Mouse (Mus musculus): ENCODE results near the gene E2f6. TPM values are rescaled to one million over a fixed set of nuclear protein-coding genes. Genes with fewer than 3 reads are reported as not detected.

E2f6 gene
- polyA plus RNA-seq, 1 experiment from 2014 or later, result 77.4 TPM

DNA sequence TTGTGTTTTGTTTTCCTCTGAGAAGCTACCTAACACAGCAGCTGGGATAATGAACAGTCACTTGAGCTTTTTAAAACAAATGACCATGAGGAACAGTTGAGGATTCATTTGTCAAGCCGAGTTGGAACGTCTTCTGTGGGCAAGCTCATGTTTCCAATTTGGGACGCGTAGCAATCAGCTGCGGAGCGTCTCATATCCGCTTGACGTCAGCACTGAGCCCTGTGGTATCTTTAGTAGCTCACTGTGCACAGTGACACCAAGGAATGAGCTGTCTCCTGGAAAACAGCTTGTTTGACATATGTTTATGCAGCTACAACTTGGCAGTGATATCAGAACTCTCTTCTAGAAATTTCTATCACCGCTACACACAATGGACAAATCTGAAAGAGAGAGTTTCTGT, 25.4 kb downstream of the E2f6 start:
- no peaks in the 10 kb centered on the region for H3K36me3 ChIP-seq (replicated peaks)
- H3K27ac ChIP-seq, result no peak overlapping the region
- no peak overlapping the region for H3K4me3 ChIP-seq (replicated peaks)
- H3K4me2 ChIP-seq, result no peak overlapping the region
- H3K9me3 ChIP-seq, result 0 out of 2 replicates have a peak, but pooled peaks cover 5% of the 10 kb centered on the region
- WGBS, result 75% methylated on average over 9 of the region's 9 CpGs
- H3K4me1 ChIP-seq, result no peaks in the 10 kb centered on the region
- ATAC-seq (ENCODE audit: low FRiP score), result no peak
- H3K9ac ChIP-seq, result no peak overlapping the region
- no peaks in the 10 kb centered on the region for H3K27me3 ChIP-seq

- no peaks in the 10 kb centered on the region for H3K27me3 ChIP-seq
- no peak overlapping the region for H3K4me3 ChIP-seq (replicated peaks)
- H3K9me3 ChIP-seq, result 0 out of 2 replicates have a peak, but pooled peaks cover 5% of the 10 kb centered on the region
- no peak overlapping the region for H3K4me2 ChIP-seq
- ATAC-seq (ENCODE audit: low FRiP score), result no peak
- no peaks in the 10 kb centered on the region for H3K36me3 ChIP-seq (replicated peaks)
- no peak overlapping the region for H3K27ac ChIP-seq
- 95% methylated on average over 4 of the region's 4 CpGs for WGBS
- H3K4me1 ChIP-seq, result no peaks in the 10 kb centered on the region
- H3K9ac ChIP-seq, result no peak overlapping the region
Observed at GRCm38 (mm10) chr12:16837766-16838165, 27.0 kb downstream of the E2f6 start.

GRCm38 (mm10) chr12:16840842-16841782, 30.3 kb downstream of the E2f6 start:
- Histone ChIP-seq H3K9ac (no peak overlapping the region), H3K27me3 (no peaks in the 10 kb centered on the region), H3K9me3 (0 out of 2 replicates have a peak, but pooled peaks cover 5% of the 10 kb centered on the region), H3K36me3 (replicated peaks) (no peaks in the 10 kb centered on the region), H3K27ac (no peak overlapping the region), H3K4me1 (peaks cover 3% of the 10 kb centered on the region; the same call in 1 of the 2 replicates), H3K4me3 (replicated peaks) (no peak overlapping the region), H3K4me2 (no peak overlapping the region)
- ATAC-seq (ENCODE audit: low FRiP score), result no peak
- WGBS, result 85% methylated on average over 8 of the region's 8 CpGs

DNA sequence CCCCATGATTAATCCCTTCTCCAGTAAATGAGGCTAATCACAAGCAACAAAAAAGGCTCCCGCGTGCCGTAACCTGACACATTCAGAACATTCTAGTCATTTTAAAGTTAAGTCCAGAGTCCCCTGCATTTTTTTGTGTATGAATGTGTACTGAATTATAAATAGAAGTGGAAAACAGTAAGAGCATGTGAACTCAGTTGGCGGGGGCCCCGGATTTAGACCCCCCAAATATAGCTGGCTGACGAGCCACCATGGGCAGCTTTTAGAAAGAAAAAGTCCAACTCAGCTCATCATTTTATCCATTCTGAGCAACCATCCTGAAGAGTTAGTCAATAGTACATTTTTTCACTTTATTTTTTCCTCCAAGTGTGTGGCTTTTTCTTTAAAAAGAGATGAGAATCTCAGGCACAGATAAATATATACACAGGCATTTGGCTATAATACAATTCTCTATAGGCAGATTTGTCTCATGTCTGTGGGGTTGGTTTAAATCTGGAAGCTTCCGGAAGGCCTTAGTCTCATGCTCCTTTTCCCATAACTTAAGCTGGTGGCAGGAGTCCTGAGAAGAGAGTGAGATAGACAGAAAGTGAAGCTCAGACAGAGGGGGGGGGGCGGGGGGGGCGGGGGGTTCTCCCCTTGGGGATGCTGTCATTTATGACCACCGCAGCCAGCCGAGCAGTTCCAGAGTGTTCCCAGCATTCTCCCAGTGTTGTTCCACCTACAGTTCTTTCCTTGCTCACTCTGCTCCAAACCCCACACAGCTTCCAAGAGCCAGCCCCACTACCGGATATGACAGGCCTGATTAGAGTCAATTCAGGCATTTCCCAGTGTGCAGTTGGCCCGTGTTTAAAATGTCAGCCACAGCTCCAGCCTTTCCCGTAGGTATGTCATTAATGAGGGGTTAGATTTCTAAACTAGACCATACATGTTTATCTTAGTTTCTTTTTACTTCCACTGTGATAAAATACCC, 34.1 kb downstream of the E2f6 start:
- Histone ChIP-seq H3K27ac (no peak overlapping the region), H3K4me1 (peaks cover 3% of the 10 kb centered on the region; the same call in 1 of the 2 replicates), H3K27me3 (no peaks in the 10 kb centered on the region), H3K4me2 (no peak overlapping the region), H3K9me3 (no peaks in the 10 kb centered on the region), H3K9ac (no peak overlapping the region), H3K36me3 (replicated peaks) (no peaks in the 10 kb centered on the region), H3K4me3 (replicated peaks) (no peak overlapping the region)
- WGBS, result 64% methylated on average over 14 of the region's 14 CpGs
- no peak for ATAC-seq (ENCODE audit: low FRiP score)

DNA sequence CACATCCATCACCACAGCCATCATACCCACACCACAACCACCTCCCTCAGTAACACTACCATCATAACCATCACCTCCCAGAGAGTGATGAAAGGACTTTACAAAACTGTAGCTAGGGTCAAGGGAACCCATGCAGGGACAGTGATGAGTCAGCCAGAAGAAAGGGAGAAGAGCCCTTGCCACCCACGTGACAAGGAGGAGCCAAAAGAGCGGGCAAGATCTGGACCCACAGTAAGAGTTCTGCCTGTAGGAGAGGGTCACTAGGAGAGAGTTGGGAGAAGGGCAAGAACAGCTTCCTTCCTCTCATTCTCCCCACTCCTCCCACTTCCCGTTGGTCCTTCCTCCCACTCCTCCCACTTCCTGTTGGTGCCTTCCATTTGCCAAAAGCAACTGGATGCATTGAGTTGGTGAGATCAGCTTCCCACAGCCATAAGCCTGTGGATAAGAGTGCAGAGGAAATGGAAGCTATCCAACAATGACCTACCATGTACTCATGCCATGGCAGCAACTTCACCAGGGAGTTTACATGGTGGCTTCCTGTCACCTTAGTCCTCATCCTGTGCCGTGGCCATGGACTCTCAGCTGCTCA, 36.5 kb downstream of the E2f6 start:
- H3K4me2 ChIP-seq, result no peak overlapping the region
- H3K27me3 ChIP-seq, result no peaks in the 10 kb centered on the region
- H3K36me3 ChIP-seq (replicated peaks), result no peaks in the 10 kb centered on the region
- ATAC-seq (ENCODE audit: low FRiP score), result no peak
- H3K9ac ChIP-seq, result no peak overlapping the region
- no peaks in the 10 kb centered on the region for H3K9me3 ChIP-seq
- H3K4me1 ChIP-seq, result peaks cover 11% of the 10 kb centered on the region
- H3K27ac ChIP-seq, result no peak overlapping the region
- WGBS, result 91% methylated on average over 4 of the region's 4 CpGs
- no peak overlapping the region for H3K4me3 ChIP-seq (replicated peaks)

DNA sequence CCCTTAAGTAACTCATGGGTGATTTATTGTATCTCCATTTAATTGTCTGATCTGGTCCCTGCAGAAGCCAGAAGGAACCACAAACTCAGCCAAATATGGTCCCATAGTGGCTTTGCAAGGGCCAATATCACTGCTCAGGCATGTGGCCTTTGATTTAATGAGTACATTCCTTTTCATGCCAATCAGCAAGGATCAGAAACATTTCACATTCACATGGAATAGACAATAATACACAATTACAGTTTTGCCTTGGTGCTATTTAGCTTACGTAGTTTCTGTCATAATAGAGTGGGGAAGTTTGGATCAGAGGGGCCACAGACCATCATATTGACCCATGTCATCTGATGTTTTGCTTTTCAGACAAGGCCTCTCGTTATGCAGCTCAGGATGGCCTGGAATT, 37.7 kb downstream of the E2f6 start:
- Histone ChIP-seq H3K4me3 (replicated peaks) (no peak overlapping the region), H3K27me3 (no peaks in the 10 kb centered on the region), H3K4me2 (no peak overlapping the region), H3K36me3 (replicated peaks) (no peaks in the 10 kb centered on the region), H3K9ac (no peak overlapping the region), H3K9me3 (no peaks in the 10 kb centered on the region), H3K27ac (no peak overlapping the region), H3K4me1 (peaks cover 11% of the 10 kb centered on the region)
- WGBS, result 87% methylated on average over 2 of the region's 2 CpGs
- ATAC-seq (ENCODE audit: low FRiP score), result no peak

DNA sequence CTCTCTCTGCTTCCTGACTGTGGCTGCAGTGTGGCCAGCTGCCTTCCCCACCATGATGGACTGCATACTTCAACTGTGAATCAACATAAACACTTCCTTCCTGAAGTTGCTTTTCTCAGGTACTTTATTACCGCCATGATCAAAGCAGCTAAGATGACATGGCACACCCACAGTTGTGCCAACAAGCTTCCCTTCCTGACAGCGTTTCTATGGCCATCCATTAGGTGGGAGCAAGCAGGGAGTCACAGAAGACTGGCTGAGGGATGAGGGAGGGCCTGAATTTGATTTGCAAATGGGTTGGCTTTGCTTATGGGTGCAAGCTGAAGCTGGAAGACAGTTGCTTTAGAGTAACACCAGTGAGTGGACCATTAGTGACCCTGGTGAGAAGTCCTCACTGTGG, 39.1 kb downstream of the E2f6 start:
- ATAC-seq (ENCODE audit: low FRiP score), result no peak
- Histone ChIP-seq H3K9ac (no peak overlapping the region), H3K4me1 (peaks cover 8% of the 10 kb centered on the region), H3K27ac (no peak overlapping the region), H3K4me3 (replicated peaks) (no peak overlapping the region), H3K9me3 (no peaks in the 10 kb centered on the region), H3K27me3 (no peaks in the 10 kb centered on the region), H3K4me2 (no peak overlapping the region), H3K36me3 (replicated peaks) (no peaks in the 10 kb centered on the region)
- WGBS, result 64% methylated on average over 2 of the region's 2 CpGs

GRCm38 (mm10) chr12:16850431-16851375, 39.9 kb downstream of the E2f6 start:
- Histone ChIP-seq H3K9ac (no peak overlapping the region), H3K27ac (no peak overlapping the region), H3K9me3 (no peaks in the 10 kb centered on the region), H3K4me1 (peaks cover 13% of the 10 kb centered on the region), H3K36me3 (replicated peaks) (no peaks in the 10 kb centered on the region), H3K4me2 (no peak overlapping the region), H3K27me3 (no peaks in the 10 kb centered on the region), H3K4me3 (replicated peaks) (no peak overlapping the region)
- no peak; the same call in 1 of the 2 replicates for ATAC-seq (ENCODE audit: low FRiP score)
- 51% methylated on average over 16 of the region's 16 CpGs for WGBS

- H3K27ac ChIP-seq, result no peak overlapping the region
- H3K9ac ChIP-seq, result no peak overlapping the region
- WGBS, result 87% methylated on average over 11 of the region's 11 CpGs
- H3K4me1 ChIP-seq, result peaks cover 23% of the 10 kb centered on the region
- no peak for ATAC-seq (ENCODE audit: low FRiP score)
- H3K27me3 ChIP-seq, result no peaks in the 10 kb centered on the region
- H3K36me3 ChIP-seq (replicated peaks), result no peaks in the 10 kb centered on the region
- H3K4me2 ChIP-seq, result no peak overlapping the region
- H3K9me3 ChIP-seq, result no peaks in the 10 kb centered on the region
- H3K4me3 ChIP-seq (replicated peaks), result no peak overlapping the region
Observed at GRCm38 (mm10) chr12:16853431-16854165, 42.8 kb downstream of the E2f6 start.

GRCm38 (mm10) chr12:16855632-16856305, 45.0 kb downstream of the E2f6 start:
- WGBS, result 8% methylated on average over 6 of the region's 6 CpGs
- H3K4me3 ChIP-seq (replicated peaks), result no peak overlapping the region
- H3K27ac ChIP-seq, result peak overlapping the region; percentile 82
- no peaks in the 10 kb centered on the region for H3K36me3 ChIP-seq (replicated peaks)
- H3K4me1 ChIP-seq, result peaks cover 17% of the 10 kb centered on the region
- H3K9me3 ChIP-seq, result no peaks in the 10 kb centered on the region
- no peak overlapping the region for H3K9ac ChIP-seq
- ATAC-seq (ENCODE audit: low FRiP score), result peak; percentile 96
- H3K27me3 ChIP-seq, result no peaks in the 10 kb centered on the region
- H3K4me2 ChIP-seq, result peak overlapping the region; percentile 15; the same call in 1 of the 2 replicates
